Mouse (Mus musculus) lung, embryonic 14.5 days (tissue): Measurements from ENCODE around the gene Prr19. TPM values are rescaled to one million over a fixed set of nuclear protein-coding genes. Genes with fewer than 3 reads are reported as not detected.

Source experiments
- ATAC-seq: fragments of 200-750 bp; cut with Nextera tagmentation; 2 replicates; pipeline ENCODE4 v1.8.0; 2017; ENCODE audit warnings: mild to moderate bottlenecking, moderate TSS enrichment, moderate library complexity; ENCODE audit not compliant: insufficient read depth
- DNase-seq: peaks from one replicate; pipeline ENCODE4 v3.0.0-alpha.2; 2015
- H3K27ac ChIP-seq: fragments of 300-500 bp; sonication (generic); 2 replicates; pipeline ENCODE4 v1.5.1; 2014; ENCODE audit warnings: low read depth, mild to moderate bottlenecking, moderate library complexity
- H3K27me3 ChIP-seq: fragments of 300-500 bp; sonication (generic); 2 replicates; pipeline ENCODE4 v1.6.1; 2014; ENCODE audit warnings: low read length, control low read depth; ENCODE audit not compliant: insufficient read depth
- H3K36me3 ChIP-seq: fragments of 300-500 bp; sonication (generic); 2 replicates; pipeline ENCODE4 v1.6.1; 2014; ENCODE audit warnings: control low read depth; ENCODE audit not compliant: insufficient read depth
- H3K4me1 ChIP-seq: fragments of 300-500 bp; sonication (generic); 2 replicates; pipeline ENCODE4 v1.6.1; 2014; ENCODE audit warnings: antibody characterized with exemption, control low read depth; ENCODE audit not compliant: insufficient read depth
- H3K4me2 ChIP-seq: fragments of 300-500 bp; sonication (generic); 2 replicates; pipeline ENCODE4 v1.6.1; 2014; ENCODE audit warnings: mild to moderate bottlenecking
- H3K4me3 ChIP-seq: fragments of 300-500 bp; sonication (generic); 2 replicates; pipeline ENCODE4 v1.5.1; 2014; ENCODE audit warnings: low read depth, low read length
- H3K9ac ChIP-seq: fragments of 300-500 bp; sonication (generic); 2 replicates; pipeline ENCODE4 v1.6.1; 2014
- H3K9me3 ChIP-seq: fragments of 300-500 bp; sonication (generic); 2 replicates; pipeline ENCODE4 v1.6.1; 2016; ENCODE audit warnings: low read depth, low read length, control low read depth
- CTCF ChIP-seq: IDR thresholded peaks from 2 replicates; pipeline ENCODE4 v1.5.1; 2016; ENCODE audit warnings: antibody characterized with exemption, low read depth
- WGBS: fragments of 180-500 bp; shearing (Covaris S2); extraction: QIAGEN DNeasy Blood & Tissue Kit; methylation state at CpG from one replicate; pipeline ENCODE4 v1.1.7; 2014; 5-methylcytosine and 5-hydroxymethylcytosine counted together
- polyA plus RNA-seq: library from polyadenylated mRNA; unstranded; fragments of >200 nt; fragmentation: Nextera tagmentation; extraction: Ambion mirVana; gene quantifications from 2 replicates; pipeline ENCODE4 v1.2.1, GENCODE M21; 2014

The Prr19 gene
- polyA plus RNA-seq, 1 experiment from 2014 or later: 0.29 TPM

GRCm38 (mm10) chr7:25305956-25306613 lies 4.9 kb downstream of the Prr19 start, which contains the start of gene Tmem145:
Gene Tmem145, plus strand, starts transcription at chr7:25306106.
- WGBS: under 1% methylated on average over 47 of the region's 47 CpGs
- no peak within 1 kb of the TSS for H3K27ac ChIP-seq
- 0 out of 2 replicates have a peak, but pooled peaks have one; percentile 10 for TF ChIP-seq CTCF

DNA sequence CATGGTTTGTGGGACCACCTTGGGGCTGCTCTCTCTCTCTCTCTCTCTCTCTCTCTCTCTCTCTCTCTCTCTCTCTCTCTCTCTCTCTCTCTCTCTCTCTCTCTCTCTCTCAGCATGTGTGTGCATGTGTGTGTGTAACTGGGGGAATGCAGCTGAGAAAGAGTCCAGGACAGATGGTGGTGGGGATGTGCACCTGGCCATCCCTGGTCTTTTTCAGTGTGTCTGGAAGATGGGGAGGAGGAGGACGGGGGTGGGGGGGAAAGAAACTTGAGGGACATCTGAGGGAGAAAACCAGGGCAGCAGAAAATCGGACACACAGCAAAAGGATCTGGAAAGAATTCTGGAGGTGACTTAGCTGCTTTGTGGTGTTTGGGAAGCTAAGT lies 5.4 kb downstream of the Prr19 start:
- no peaks in the 10 kb centered on the region for H3K36me3 ChIP-seq
- no peak for DNase-seq
- H3K4me2 ChIP-seq: no peak overlapping the region
- H3K9me3 ChIP-seq: no peaks in the 10 kb centered on the region
- H3K27me3 ChIP-seq: peaks cover 23% of the 10 kb centered on the region; the same call in 1 of the 2 replicates
- H3K9ac ChIP-seq: no peak overlapping the region
- 40% methylated on average over 2 of the region's 2 CpGs for WGBS
- no peak for TF ChIP-seq CTCF
- no peak overlapping the region for H3K27ac ChIP-seq
- H3K4me1 ChIP-seq: peaks cover 3% of the 10 kb centered on the region; the same call in 1 of the 2 replicates
- no peak for ATAC-seq
- H3K4me3 ChIP-seq: no peak overlapping the region

More at GRCm38 (mm10) chr7:25305956-25306613, 4.9 kb downstream of the Prr19 start, which contains the start of gene Tmem145:
- Histone ChIP-seq H3K36me3 (no peaks in the 10 kb centered on the region), H3K4me1 (peaks cover 3% of the 10 kb centered on the region; the same call in 1 of the 2 replicates), H3K9ac (no peak within 1 kb of the TSS), H3K9me3 (no peaks in the 10 kb centered on the region), H3K27me3 (peaks cover 22% of the 10 kb centered on the region; the same call in 1 of the 2 replicates), H3K4me2 (peak within 1 kb of the TSS; percentile 95), H3K4me3 (peak within 1 kb of the TSS; percentile 49)
- ATAC-seq (peak; percentile 85), DNase-seq (peak; percentile 91)

- Histone ChIP-seq H3K4me2 (no peak overlapping the region), H3K27me3 (peaks cover 44% of the 10 kb centered on the region)
- 52% methylated on average over 17 of the region's 17 CpGs for WGBS
Measured at GRCm38 (mm10) chr7:25308702-25309318, 7.6 kb downstream of the Prr19 start.

GRCm38 (mm10) chr7:25309425-25309824 lies 8.2 kb downstream of the Prr19 start:
- H3K9me3 ChIP-seq: no peaks in the 10 kb centered on the region
- WGBS: 85% methylated on average over 9 of the region's 9 CpGs
- H3K9ac ChIP-seq: no peak overlapping the region
- no peak overlapping the region for H3K4me3 ChIP-seq
- H3K27me3 ChIP-seq: peaks cover 50% of the 10 kb centered on the region
- H3K4me2 ChIP-seq: no peak overlapping the region
- H3K27ac ChIP-seq: no peak overlapping the region
- ATAC-seq (no peak), DNase-seq (no peak)
- no peaks in the 10 kb centered on the region for H3K36me3 ChIP-seq
- peaks cover 3% of the 10 kb centered on the region; the same call in 1 of the 2 replicates for H3K4me1 ChIP-seq
- no peak for TF ChIP-seq CTCF

More at GRCm38 (mm10) chr7:25308702-25309318, 7.6 kb downstream of the Prr19 start:
- Histone ChIP-seq H3K4me1 (peaks cover 3% of the 10 kb centered on the region; the same call in 1 of the 2 replicates), H3K27ac (no peak overlapping the region), H3K36me3 (no peaks in the 10 kb centered on the region), H3K4me3 (no peak overlapping the region), H3K9me3 (no peaks in the 10 kb centered on the region), H3K9ac (no peak overlapping the region)
- ATAC-seq: no peak
- no peak for TF ChIP-seq CTCF
- DNase-seq: no peak

GRCm38 (mm10) chr7:25311193-25311592 lies 10.0 kb downstream of the Prr19 start:
- ATAC-seq: no peak
- Histone ChIP-seq H3K9me3 (no peaks in the 10 kb centered on the region), H3K4me1 (peaks cover 5% of the 10 kb centered on the region; the same call in 1 of the 2 replicates), H3K27ac (no peak overlapping the region), H3K36me3 (no peaks in the 10 kb centered on the region), H3K4me2 (no peak overlapping the region), H3K4me3 (no peak overlapping the region), H3K27me3 (peaks cover 61% of the 10 kb centered on the region), H3K9ac (no peak overlapping the region)
- DNase-seq: no peak
- 67% methylated on average over 11 of the region's 11 CpGs for WGBS
- TF ChIP-seq CTCF: no peak

DNA sequence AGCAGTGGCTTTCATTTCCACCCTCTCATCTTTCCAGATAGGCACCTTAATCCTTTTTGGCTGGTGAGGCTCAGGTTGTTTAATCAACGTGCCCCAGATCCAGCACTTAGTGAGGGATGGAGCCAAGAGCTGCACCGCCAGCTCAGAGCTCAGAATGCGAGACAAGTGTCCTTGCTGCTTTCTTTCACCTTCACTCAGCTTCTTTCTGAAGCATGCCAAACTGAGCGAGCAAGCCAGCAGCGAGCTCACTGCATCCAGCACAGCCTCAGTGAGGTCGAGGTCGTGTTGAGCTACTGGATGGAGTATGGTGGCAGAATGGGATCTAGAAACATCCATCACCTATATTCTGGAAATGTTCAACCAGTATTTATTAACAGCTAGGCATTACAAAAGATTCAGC lies 12.1 kb downstream of the Prr19 start:
- WGBS: 35% methylated on average over 7 of the region's 7 CpGs
- no peak for ATAC-seq
- Histone ChIP-seq H3K4me3 (no peak overlapping the region), H3K27ac (no peak overlapping the region), H3K36me3 (no peaks in the 10 kb centered on the region), H3K4me2 (no peak overlapping the region), H3K27me3 (peaks cover 50% of the 10 kb centered on the region), H3K9ac (no peak overlapping the region), H3K9me3 (no peaks in the 10 kb centered on the region), H3K4me1 (peaks cover 10% of the 10 kb centered on the region; the same call in 1 of the 2 replicates)
- no peak for TF ChIP-seq CTCF
- DNase-seq: no peak
